8 mouse cellular contexts compared by ENCODE assay signal in genomic region chr6:100285985-100286572, GRCm38 (mm10). TPM values are rescaled to one million over a fixed set of nuclear protein-coding genes. Genes with fewer than 3 reads are reported as not detected.
DNase-seq lines count a peak whose midpoint lies in the region; ATAC-seq and TF ChIP-seq lines count a peak whose summit lies in the region.

No protein-coding gene starts in this region.

- peak overlapping the region; percentile 76 for H3K4me2 ChIP-seq in limb, embryonic 11.5 days (ENCODE audit: low read depth, severe bottlenecking)

- no peaks in the 10 kb centered on the region for H3K27me3 ChIP-seq in testis, adult 2 months (ENCODE audit: control insufficient read depth, insufficient read depth, low read length)
- 0 out of 2 replicates have a peak, but pooled peaks cover 6% of the 10 kb centered on the region for H3K27me3 ChIP-seq in limb, embryonic 11.5 days (ENCODE audit: control insufficient read depth, insufficient read depth, low read length)
- H3K27me3 ChIP-seq in splenic B cell, adult 2 months (ENCODE audit: control insufficient read depth, insufficient read depth, low read length, poor library complexity, severe bottlenecking) = no peaks in the 10 kb centered on the region

- no peak for ATAC-seq in limb, embryonic 11.5 days (ENCODE audit: insufficient number of reproducible peaks, low FRiP score, low TSS enrichment, low read depth)

- H3K9ac ChIP-seq in limb, embryonic 11.5 days (ENCODE audit: low read length) = peak overlapping the region; percentile 94

- H3K27ac ChIP-seq in testis, adult 2 months (ENCODE audit: control insufficient read depth, insufficient read depth, low read depth, low read length) = 0 out of 2 replicates have a peak overlapping the region, but pooled peaks have one; percentile 25
- peak overlapping the region; percentile 94 for H3K27ac ChIP-seq in limb, embryonic 11.5 days (replicated peaks; ENCODE audit: low read depth, low read length)

- H3K9me3 ChIP-seq in limb, embryonic 11.5 days (ENCODE audit: control insufficient read depth, low read length) = no peaks in the 10 kb centered on the region

- peaks cover 6% of the 10 kb centered on the region for H3K4me1 ChIP-seq in testis, adult 2 months (ENCODE audit: control insufficient read depth, insufficient read depth, low read length)
- H3K4me1 ChIP-seq in limb, embryonic 11.5 days (ENCODE audit: control insufficient read depth, insufficient read depth, low read length) = peaks cover 8% of the 10 kb centered on the region; the same call in 1 of the 2 replicates

- TF ChIP-seq POLR2A in testis, adult 2 months (IDR thresholded peaks at IDR 0.05; ENCODE audit: control insufficient read depth, low read depth, low read length) = no peak

- no peaks in the 10 kb centered on the region for H3K36me3 ChIP-seq in testis, adult 2 months (ENCODE audit: control insufficient read depth, insufficient read depth, low read length)
- no peaks in the 10 kb centered on the region for H3K36me3 ChIP-seq in limb, embryonic 11.5 days (ENCODE audit: control insufficient read depth, insufficient read depth, low read length)
- H3K36me3 ChIP-seq in splenic B cell, adult 2 months (ENCODE audit: control insufficient read depth, insufficient read depth, low read length, poor library complexity, severe bottlenecking) = no peaks in the 10 kb centered on the region

- WGBS in limb, embryonic 11.5 days = 1% methylated on average over 18 of the region's 18 CpGs

- TF ChIP-seq CTCF in testis, adult 2 months (IDR thresholded peaks at IDR 0.05; ENCODE audit: control insufficient read depth, insufficient read depth, insufficient replicate concordance, low read depth, low read length) = no peak

- peak overlapping the region; percentile 85 for H3K4me3 ChIP-seq in testis, adult 2 months (ENCODE audit: control insufficient read depth, low read depth, low read length)
- peak overlapping the region; percentile 65 for H3K4me3 ChIP-seq in limb, embryonic 11.5 days (ENCODE audit: low read depth, low read length)

- peak; percentile 21 for DNase-seq in cerebellum, adult 11-12 months
- DNase-seq in cerebellum, postnatal 25 days = no peak
- DNase-seq in testis, postnatal 14 days (ENCODE audit: low spot score) = no peak
- DNase-seq in limb, embryonic 11.5 days (ENCODE audit: low spot score) = no peak
- DNase-seq in splenic B cell, adult 2 months (ENCODE audit: low read depth, low spot score) = peak; percentile 24
- DNase-seq in urinary bladder, adult 18-20 months (ENCODE audit: low spot score in 2 of 2) = no peak
- no peak for DNase-seq in kidney, postnatal 14 days

RNA-seq across cellular contexts. Expression of gene Rybp, which starts 1.2 kb away (rescaled TPM):
- 39.6 and 43.4 TPM in 2 replicates for polyA plus RNA-seq in testis, adult 2 months (2012; rRNA removed)
- 16.0 TPM in 2 replicates for polyA plus RNA-seq in limb, embryonic 11.5 days (2014; fragmentation: Nextera tagmentation; extraction: Ambion mirVana)

Comparison
In these comparisons a context has a peak if more than half of its experiments do, and no peak if none do; other contexts are left out.
1. DNase-seq: peak in cerebellum, adult 11-12 months (single experiment) and splenic B cell, adult 2 months (single experiment); none in cerebellum, postnatal 25 days (0 of 2), testis, postnatal 14 days (single experiment), limb, embryonic 11.5 days (single experiment), urinary bladder, adult 18-20 months (0 of 2) and kidney, postnatal 14 days (single experiment).